Mouse (Mus musculus) G1E (cell line): ENCODE results near the gene Apbb1. TPM values are rescaled to one million over a fixed set of nuclear protein-coding genes. Genes with fewer than 3 reads are reported as not detected.

Source experiments
- ATAC-seq: 2 replicates; pipeline ENCODE4 v1.8.0; 2016; ENCODE audit warnings: mild to moderate bottlenecking; ENCODE audit not compliant: insufficient number of reproducible peaks, poor library complexity, low FRiP score, severe bottlenecking; ENCODE audit errors: extremely low read depth
- DNase-seq: peaks from one replicate; pipeline ENCODE4 v3.0.0; 2012; ENCODE audit warnings: low spot score
- H3K27me3 ChIP-seq: 2 replicates; pipeline ENCODE4 v1.6.1; 2012; ENCODE audit warnings: mild to moderate bottlenecking, low read length, inconsistent platforms; ENCODE audit not compliant: insufficient read depth
- H3K36me3 ChIP-seq: replicated peaks from 2 replicates; pipeline ENCODE3; 2012; ENCODE audit warnings: mild to moderate bottlenecking, inconsistent platforms
- H3K4me1 ChIP-seq: 2 replicates; pipeline ENCODE4 v1.6.1; 2012; ENCODE audit warnings: low read depth, low read length, inconsistent platforms, mixed read lengths; ENCODE audit not compliant: insufficient read depth
- H3K4me3 ChIP-seq: 2 replicates; pipeline ENCODE4 v1.5.1; 2012; ENCODE audit warnings: low read depth, mild to moderate bottlenecking, inconsistent platforms, low read length, moderate library complexity, mixed read lengths
- H3K9me3 ChIP-seq: replicated peaks from 2 replicates; pipeline ENCODE4 v1.6.1; 2012; ENCODE audit warnings: inconsistent platforms
- CTCF ChIP-seq: IDR thresholded peaks from 2 replicates; pipeline ENCODE4 v1.5.1; 2012; ENCODE audit warnings: low read depth, low read length, inconsistent platforms, mixed read lengths
- GATA1 ChIP-seq: IDR thresholded peaks from 2 replicates; pipeline ENCODE4 v1.6.1; 2012; ENCODE audit warnings: borderline replicate concordance, low read length, inconsistent platforms, mixed read lengths
- GATA2 ChIP-seq: IDR thresholded peaks from 2 replicates; pipeline ENCODE4 v1.6.1; 2012; ENCODE audit warnings: low read depth, low read length, inconsistent platforms, borderline replicate concordance
- POLR2AphosphoS5 ChIP-seq: IDR thresholded peaks from 2 replicates; pipeline ENCODE4 v1.6.1; 2012; ENCODE audit warnings: low read depth, low read length, inconsistent platforms; ENCODE audit not compliant: insufficient replicate concordance
- TAL1 ChIP-seq: conservative IDR thresholded peaks from 2 replicates; pipeline ENCODE4 v1.6.1; 2012; ENCODE audit warnings: low read depth, low read length, inconsistent platforms, mixed read lengths
- polyA plus RNA-seq: library from polyadenylated mRNA; stranded (reverse); fragments of >175 nt; gene quantifications from 2 replicates; pipeline ENCODE4 v1.2.3, GENCODE M21; 2012
- total RNA-seq, 2 experiments: library from RNA; stranded (forward) in 1 of 2; stranded (reverse) in 1 of 2; fragments of 200-1000 nt in 1 of 2; fragments of >200 nt in 1 of 2; fragmentation: Nextera tagmentation in 1 of 2; gene quantifications; 2 replicates each; pipeline ENCODE4 v1.2.3; 2014 to 2017

Gene Apbb1
- total and polyA plus RNA-seq, 3 experiments: 0.03 to 0.27 TPM; not detected in 1

DNA sequence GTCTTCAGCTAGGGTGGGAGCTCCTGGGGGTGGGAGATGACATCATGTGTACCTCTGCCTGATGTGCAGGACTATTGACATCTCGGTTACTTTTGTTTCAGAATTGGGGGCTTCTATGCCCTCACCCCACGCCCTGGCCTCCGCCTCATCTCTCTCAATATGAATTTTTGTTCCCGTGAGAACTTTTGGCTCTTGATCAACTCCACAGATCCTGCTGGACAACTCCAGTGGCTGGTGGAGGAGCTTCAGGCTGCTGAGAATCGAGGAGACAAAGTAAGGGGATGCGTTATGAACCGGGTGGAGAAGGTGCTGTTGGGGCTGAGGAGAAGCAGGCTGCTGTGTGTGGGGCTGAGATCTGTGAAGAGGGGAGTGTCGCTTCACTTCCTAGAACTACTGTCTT is 25.0 kb downstream of the Apbb1 start:
- peaks cover 36% of the 10 kb centered on the region for H3K36me3 ChIP-seq
- no peak overlapping the region for H3K4me3 ChIP-seq
- ATAC-seq (no peak), DNase-seq (no peak)
- H3K4me1 ChIP-seq: peaks cover 25% of the 10 kb centered on the region
- 0 out of 2 replicates have a peak, but pooled peaks cover 2% of the 10 kb centered on the region for H3K27me3 ChIP-seq
- no peaks in the 10 kb centered on the region for H3K9me3 ChIP-seq
- TF ChIP-seq GATA1 (no peak), CTCF (no peak), TAL1 (no peak), POLR2AphosphoS5 (no peak), GATA2 (no peak)

DNA sequence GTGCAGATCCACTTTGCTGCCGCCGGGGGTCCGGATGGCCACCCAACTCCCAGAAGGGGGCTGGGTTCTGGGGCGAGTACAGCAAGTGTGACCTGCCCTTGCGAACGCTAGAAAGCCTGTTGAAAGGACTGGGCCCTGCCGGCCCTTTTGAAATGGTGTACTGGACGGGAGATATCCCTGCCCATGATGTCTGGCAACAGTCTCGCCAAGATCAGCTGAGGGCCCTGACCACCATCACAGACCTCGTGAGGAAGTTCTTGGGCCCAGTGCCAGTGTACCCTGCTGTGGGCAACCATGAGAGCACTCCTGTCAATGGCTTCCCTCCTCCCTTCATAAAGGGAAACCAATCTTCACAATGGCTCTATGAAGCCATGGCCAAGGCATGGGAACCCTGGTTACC is 25.9 kb downstream of the Apbb1 start:
- H3K27me3 ChIP-seq: 0 out of 2 replicates have a peak, but pooled peaks cover under 1% of the 10 kb centered on the region
- ATAC-seq: no peak
- TF ChIP-seq POLR2AphosphoS5 (no peak), CTCF (no peak), TAL1 (no peak), GATA2 (no peak), GATA1 (no peak)
- H3K36me3 ChIP-seq: peaks cover 36% of the 10 kb centered on the region
- H3K4me3 ChIP-seq: peak overlapping the region; percentile 77; the same call in 1 of the 2 replicates
- no peak for DNase-seq
- H3K9me3 ChIP-seq: no peaks in the 10 kb centered on the region
- H3K4me1 ChIP-seq: peaks cover 25% of the 10 kb centered on the region

DNA sequence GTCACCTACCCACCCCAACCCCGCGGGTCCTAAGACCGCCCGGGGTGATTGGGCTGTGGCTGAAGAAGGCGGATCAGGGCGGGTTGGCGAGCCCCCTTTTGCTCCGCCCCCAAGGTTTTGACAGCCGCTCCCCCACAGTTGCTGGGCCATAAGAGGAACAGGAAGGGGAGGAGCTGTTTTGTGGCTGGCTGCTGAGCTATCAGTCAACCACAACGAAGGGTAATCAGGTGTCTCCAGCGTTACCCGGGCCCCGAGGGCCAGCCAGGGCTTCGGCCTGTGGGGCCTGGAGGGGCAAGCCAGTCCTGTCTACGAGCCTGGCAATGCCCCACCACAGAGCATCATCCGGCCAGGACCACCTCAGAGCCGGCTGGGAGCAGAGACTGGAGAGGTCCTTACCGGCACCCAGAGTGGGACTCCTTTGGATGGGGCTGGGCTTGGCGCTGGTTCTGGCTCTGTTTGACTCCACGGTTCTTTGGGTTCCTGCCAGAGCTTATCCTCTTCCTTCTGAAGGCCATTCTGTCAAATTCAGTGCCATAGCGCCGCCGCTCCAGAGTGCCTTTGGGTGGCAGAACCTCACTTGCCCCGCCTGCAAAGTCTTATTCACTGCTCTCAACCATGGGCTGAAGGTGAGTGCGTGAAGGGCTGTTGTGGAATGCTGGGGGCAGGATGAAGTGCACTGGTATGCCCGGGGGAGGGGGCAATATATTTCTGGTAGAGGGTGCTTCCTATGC is 27.1 kb downstream of the Apbb1 start, which contains the start of gene Smpd1:
TSS of gene Smpd1 (plus strand) at position 149 of the 731 bp plus-strand sequence.
- DNase-seq (peak; percentile 82), ATAC-seq (peak; percentile 98)
- no peak for TF ChIP-seq POLR2AphosphoS5
- TF ChIP-seq GATA2: no peak
- no peak for TF ChIP-seq TAL1
- TF ChIP-seq CTCF: no peak
- no peak for TF ChIP-seq GATA1

DNA sequence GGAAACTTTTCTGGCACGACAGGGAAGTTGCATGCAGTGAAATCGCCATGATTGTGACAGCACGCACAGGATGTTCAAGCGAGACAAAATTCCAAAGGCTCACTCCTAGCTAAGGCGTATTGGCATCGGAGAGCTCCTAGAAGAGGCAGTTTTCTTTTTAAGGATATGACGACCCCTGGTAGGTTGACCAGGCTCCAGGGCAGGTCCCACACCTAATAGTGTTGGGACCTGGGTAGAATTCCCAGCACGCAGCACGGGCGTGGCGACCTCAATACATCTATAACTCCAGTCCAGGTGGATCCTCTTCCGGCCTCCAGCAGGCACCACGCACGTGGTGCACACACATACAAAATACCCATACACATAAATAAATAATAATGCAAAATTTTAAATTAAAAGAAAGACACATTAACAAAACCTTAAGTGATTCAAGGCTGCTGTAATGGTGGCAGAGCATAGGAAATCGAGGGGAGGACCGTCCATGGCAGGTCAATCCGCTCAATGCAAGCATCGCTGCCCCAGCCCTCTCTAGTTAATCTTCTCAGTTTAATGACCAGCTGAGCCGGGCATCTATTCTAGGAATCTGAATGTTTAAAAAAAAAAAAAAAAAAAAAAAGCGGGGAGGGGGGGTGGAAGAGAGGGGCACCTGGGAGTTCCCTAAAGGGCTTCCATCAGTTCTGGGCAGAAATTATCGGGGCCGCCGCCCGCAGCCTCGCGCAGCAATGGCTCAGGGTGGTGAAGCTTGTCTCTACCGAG is 27.8 kb downstream of the Apbb1 start:
- Histone ChIP-seq H3K9me3 (no peaks in the 10 kb centered on the region), H3K27me3 (0 out of 2 replicates have a peak, but pooled peaks cover 6% of the 10 kb centered on the region), H3K36me3 (peaks cover 36% of the 10 kb centered on the region), H3K4me1 (peaks cover 21% of the 10 kb centered on the region), H3K4me3 (peak overlapping the region; percentile 77)
- DNase-seq: no peak
- no peak for TF ChIP-seq CTCF
- no peak for ATAC-seq

More for the DNA sequence above, 27.1 kb downstream of the Apbb1 start, which contains the start of gene Smpd1:
- Histone ChIP-seq H3K4me1 (peaks cover 25% of the 10 kb centered on the region), H3K4me3 (peak within 1 kb of the TSS; percentile 77), H3K9me3 (no peaks in the 10 kb centered on the region), H3K27me3 (0 out of 2 replicates have a peak, but pooled peaks cover 6% of the 10 kb centered on the region), H3K36me3 (peaks cover 36% of the 10 kb centered on the region)

DNA sequence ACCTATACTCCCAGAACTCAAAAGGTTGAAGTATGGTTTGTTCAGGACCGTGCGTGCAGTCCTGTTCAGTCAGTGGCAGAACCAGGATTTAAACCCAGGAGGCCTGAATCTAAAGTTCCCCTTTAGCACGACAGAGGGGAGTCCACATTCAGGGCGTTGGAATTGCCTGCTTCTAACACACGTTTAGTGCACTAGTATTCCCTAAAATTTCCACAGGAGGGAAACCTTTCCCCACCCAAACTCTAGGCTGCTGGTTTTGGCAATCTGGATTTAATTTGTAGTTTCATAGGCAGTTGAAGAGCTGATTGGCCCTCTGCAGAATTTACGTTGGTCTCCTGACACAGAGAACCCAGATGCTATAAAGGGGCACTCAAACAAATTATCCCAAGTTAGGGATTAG is 32.4 kb downstream of the Apbb1 start:
- H3K27me3 ChIP-seq: peaks cover 16% of the 10 kb centered on the region
- H3K36me3 ChIP-seq: no peaks in the 10 kb centered on the region
- DNase-seq (no peak), ATAC-seq (no peak)
- TF ChIP-seq POLR2AphosphoS5 (no peak), GATA1 (no peak), TAL1 (no peak), GATA2 (no peak), CTCF (no peak)
- peaks cover 4% of the 10 kb centered on the region for H3K4me1 ChIP-seq
- no peaks in the 10 kb centered on the region for H3K9me3 ChIP-seq
- H3K4me3 ChIP-seq: no peak overlapping the region

DNA sequence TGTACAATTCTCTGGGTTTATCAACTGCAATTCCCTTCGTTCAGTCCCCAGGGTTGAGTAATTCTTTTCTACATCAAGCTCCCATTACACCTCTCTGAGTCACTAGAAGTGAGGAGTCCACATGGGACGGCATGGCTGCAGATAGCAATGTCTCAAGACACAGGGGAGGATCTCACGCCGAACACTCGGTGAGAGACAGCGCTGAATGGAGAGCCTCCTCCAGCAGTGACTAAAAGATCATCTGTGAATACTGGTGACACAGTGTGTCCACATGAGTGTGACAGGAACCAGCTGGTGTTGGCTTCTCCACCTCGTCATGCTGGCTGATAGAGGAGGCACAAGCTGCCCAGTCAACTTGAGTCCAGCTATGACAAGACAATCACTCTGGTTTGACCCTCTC is 33.5 kb downstream of the Apbb1 start:
- H3K9me3 ChIP-seq: no peaks in the 10 kb centered on the region
- no peaks in the 10 kb centered on the region for H3K36me3 ChIP-seq
- no peak for ATAC-seq
- no peak for DNase-seq
- H3K27me3 ChIP-seq: peaks cover 16% of the 10 kb centered on the region
- H3K4me3 ChIP-seq: no peak overlapping the region
- H3K4me1 ChIP-seq: no peaks in the 10 kb centered on the region; the same call in 1 of the 2 replicates
- TF ChIP-seq CTCF: no peak
- TF ChIP-seq POLR2AphosphoS5: no peak
- TF ChIP-seq GATA2: no peak
- no peak for TF ChIP-seq GATA1
- TF ChIP-seq TAL1: no peak
